Mouse (Mus musculus): Measurements from ENCODE around the gene Lce1k.

- TF ChIP-seq CTCF (IDR thresholded peaks at IDR 0.05; ENCODE audit: extremely low read depth, insufficient read length, insufficient replicate concordance, low read depth, low read length) (no peak), POLR2A (IDR thresholded peaks at IDR 0.05; ENCODE audit: low read depth, low read length) (no peak)
These were observed 43.5 kb upstream of the Lce1k start, which contains the start of gene Lce1l for GRCm38 (mm10) chr3:92851186-92851585.
